Mouse (Mus musculus): ENCODE measurements around the gene Creb3l1. TPM values are rescaled to one million over a fixed set of nuclear protein-coding genes. Genes with fewer than 3 reads are reported as not detected.

The Creb3l1 gene
- 4.3 and 8.4 TPM in 2 replicates for total RNA-seq (2021)
- long read RNA-seq, partial matches to known transcripts = 0 of 1 reads
- long read RNA-seq, other reads (novel, unspliced or antisense) = 1 of 1 reads

DNA sequence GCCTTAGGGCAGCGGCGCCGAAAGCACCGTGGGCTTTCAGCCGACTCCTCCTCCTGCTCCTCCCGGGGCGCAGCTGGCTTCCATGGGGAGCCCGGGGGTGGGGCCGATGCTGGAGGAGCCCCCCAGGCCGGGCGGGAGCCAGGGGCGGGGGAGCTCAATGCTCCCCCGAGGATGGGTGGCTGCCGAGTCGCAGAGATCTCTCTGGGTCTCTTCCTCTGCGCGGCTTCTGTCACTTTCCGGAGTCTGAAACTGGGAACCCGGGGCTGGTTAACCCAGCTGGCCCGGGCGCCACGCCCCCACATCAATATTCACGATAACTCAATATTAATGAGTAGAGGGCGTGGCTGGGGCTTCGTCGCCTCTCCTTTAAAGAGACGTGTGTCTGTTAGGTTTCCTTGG is at the start of gene Creb3l1:
Gene Creb3l1 (minus strand): TSS at position 229 of the 399 bp plus-strand sequence.
- peak; percentile 80 for DNase-seq

DNA sequence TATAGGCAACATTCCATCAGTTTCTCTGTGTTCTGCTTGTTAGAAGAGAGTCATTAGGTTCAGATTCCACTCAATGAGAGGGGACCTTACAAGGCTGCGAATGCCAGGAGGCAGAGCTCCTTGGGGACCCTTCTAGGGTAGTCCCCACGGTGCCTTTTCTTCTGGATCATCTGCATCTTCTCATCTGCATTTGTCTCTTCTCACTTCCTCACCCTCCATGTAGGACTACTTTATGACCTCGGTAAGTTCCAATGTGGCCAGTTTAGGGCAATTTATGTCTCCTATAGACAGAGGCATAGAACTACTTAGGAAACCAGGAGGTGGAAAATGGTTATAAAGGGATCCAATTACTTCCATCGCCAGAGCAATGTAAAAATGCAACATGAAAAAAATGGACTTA is 46.8 kb upstream of the Creb3l1 start:
- DNase-seq = no peak

DNA sequence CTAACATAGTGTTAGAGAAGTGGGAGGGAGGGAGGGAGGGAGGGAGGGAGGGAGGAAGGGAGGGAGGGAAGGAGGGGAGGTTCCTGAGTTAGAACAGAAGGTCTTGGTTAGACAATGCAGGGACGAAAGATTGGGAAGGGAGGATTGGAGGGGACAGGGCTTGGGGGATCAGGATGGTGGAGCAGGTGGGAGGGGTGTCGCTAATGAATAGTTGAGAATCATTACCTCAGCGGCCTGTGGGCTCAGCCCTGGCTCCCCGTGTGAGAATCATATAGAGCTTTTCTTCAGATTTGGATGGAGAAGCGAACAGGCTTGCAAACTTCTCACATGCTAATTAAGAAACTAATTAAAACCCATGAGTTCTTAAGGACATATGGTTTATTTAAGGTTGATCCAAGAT is 45.3 kb upstream of the Creb3l1 start:
- DNase-seq = no peak

DNA sequence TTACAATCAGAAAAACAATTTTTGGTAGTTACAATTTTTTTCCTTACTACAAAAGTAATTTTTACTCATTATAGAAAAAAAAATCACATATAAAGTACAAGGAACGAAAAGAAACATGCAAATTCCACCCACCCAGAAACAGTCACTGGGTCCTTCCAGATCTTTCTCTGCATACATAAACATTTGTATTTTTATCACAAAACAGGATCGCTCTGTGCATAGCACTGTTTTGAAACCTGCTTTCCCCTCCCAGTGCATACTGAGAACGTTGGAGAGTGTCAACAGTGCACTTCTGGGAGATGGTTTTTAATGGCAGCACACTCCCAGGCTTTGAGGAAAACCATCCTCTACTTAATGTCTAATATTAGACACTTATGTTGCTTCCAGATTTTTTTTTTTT is 43.3 kb upstream of the Creb3l1 start:
- DNase-seq = no peak

DNA sequence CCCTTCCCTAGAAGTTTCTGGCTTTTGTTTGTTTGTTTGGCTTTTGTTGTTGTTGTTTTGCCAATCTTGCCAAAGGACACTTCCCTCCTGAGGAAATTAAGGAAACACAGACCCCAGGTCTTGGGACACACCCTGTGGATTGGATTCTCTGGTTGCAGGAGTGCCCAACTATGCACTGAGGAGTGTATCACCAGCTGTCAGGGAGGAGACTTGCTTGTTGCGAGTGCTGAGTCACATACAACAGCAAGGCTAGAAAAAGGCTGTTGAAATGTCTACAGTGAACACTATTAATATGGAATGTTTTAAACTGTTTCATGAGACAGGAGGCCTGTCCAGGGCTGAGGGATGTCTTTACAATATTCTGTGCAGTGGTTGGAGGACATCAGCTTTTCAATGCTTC is 42.6 kb upstream of the Creb3l1 start:
- DNase-seq = no peak

DNA sequence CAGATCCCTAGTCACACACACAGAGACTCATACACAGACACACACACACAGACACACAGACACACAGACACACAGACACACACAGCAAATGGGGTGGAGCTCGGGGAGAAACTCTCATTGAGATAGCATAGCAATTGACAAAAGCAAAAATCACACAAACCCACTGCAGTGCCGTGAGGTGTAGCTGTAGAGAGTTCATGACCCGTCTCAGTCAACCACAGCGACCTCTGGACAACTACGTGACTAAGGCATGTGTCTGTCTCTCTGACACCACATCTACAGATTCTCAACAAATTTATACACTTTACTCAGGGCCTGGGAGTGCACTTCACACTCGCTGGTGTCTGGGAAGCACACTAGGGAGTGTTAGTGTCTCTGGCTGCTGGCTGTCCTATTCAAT is 41.6 kb upstream of the Creb3l1 start:
- DNase-seq = no peak

DNA sequence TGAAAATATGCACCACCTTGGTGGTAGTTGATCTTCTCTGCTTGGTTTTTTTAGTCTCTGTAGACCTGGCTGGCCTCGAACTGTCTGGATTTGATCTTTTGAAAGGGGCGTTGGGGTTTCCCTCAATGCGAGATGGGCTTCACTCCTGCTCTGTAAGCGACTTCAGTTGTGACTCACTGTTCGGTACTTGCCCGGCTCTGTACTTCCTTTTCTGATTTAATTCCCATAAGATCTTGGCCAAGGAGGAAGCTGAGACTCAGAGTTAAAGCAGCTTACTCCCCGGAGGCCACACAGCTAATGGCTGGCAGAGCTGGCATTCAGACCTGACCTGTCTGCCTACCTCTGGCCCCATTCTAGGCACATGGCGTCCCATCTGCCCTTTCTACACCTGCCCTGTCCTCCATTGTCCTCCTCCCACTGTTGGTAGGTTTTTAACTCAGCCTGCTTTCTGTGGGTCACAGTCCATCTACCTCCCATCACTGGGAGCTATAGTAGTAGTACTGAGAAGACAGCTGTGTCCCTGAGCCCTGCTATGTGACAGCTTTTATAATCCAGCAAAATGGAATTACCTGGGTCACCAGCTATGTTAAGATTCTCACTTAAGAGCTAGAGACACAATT is 41.1 kb upstream of the Creb3l1 start:
- DNase-seq = no peak

DNA sequence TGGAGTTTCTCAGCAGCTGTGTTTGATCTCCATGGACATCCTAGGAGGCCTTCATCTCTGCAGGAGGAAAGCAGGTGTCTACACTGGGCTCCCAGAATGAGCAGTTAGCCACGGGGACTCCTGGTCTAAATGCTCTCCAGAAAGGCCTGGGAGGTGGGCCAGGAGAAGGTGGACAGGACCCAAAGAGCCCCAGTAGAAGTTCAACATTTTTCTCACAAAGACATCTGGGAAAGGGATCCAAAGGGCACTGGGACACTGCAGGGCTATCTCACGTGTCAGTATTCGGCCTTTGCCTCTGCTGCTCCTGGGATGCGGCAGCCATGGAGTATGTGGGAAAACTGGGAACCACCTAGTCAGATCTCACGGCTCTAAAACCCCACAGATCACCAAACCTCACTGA is 38.8 kb upstream of the Creb3l1 start:
- no peak for DNase-seq

DNA sequence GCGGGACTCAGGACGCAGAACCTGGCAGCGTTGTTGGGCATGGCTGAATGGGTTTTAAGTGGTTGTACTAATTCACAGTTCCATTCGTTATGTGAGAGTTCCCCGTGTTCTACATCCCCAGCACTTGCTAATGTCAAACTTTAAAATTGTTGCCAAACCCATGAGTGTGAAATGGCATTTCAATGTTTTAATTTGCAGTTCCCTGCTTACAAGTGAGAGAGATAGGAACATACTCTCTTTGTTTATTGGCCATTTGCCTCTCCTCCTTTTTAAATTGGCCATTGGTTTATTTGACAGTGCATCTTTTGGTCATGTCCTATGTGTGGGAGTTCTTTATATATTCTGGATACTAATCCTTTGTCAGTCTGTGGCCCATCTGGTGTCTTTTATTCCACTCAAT is 37.0 kb upstream of the Creb3l1 start:
- no peak for DNase-seq

DNA sequence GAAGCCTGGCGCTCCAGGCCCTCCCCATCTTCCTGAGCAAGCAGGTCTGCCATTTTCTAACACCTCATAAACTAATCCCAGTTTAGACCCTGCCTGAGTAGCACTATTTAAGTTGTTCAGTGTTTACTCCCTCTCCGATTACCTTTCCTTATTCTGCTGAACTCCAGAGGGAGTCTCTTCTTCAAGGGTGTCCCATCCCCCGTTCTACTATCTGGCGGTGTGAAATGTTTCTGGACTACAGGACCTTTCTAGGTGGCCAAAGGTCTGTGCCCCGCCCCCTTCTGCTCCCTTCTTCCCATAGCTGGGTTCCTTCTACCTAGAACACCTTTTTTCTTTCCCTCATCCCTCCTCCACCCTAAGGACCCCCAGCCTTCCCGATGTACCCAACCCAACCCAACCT is 36.0 kb upstream of the Creb3l1 start:
- no peak for DNase-seq

DNA sequence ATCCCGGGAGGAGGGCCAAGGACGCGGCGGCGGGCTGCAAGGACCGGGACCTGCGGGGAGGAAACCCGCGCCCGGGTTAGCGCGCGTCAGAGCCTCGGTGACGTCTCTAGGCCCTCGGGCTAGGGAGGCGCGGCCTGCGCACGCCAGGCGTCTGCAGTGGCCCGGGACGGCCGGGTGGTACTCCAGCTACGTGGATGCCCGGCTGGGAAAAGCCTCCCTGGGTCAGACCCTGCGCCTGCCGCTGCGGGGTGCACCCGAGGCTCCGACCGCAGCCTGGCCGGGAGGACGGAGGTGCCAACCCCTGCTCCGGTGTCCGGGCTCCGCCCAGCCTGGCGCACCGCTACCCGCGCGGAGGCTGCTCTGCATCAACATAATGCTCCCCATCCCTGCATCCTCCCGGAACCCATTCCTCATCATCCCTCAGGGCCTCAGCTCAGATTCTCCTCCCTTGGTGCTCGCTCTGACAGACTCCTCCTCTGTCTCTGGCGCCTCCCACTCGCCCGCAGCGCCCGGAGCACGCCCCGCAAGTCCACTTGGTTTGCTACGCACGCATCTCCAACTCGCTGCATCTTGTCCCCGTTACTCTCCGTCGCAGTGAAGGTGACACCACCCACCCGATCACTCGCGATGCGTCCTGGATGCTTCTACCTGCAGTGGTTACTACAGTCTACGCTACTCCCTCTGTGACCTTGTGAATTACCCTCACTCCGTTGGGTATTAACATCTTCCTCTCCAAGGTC is 35.3 kb upstream of the Creb3l1 start:
- DNase-seq = peak; percentile 78

DNA sequence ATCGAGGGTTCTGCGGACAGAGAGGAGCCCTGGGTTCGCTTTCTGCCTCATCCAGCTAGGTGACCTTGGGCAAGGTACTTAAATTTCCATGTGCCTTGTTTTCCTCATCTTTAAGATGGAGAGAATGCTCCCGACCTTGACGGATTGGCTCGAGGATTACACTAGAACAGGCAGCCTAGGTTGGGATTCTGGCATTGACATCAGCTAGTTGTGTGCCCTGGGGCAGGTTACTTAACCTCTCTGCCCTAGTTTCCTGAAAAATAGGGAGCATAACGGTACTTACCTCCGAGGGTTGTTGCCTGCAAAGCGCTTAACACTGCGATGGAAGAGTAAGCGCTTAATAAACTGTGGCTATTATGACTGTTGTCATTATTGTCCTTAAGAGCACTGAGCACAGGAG is 34.6 kb upstream of the Creb3l1 start:
- no peak for DNase-seq

DNA sequence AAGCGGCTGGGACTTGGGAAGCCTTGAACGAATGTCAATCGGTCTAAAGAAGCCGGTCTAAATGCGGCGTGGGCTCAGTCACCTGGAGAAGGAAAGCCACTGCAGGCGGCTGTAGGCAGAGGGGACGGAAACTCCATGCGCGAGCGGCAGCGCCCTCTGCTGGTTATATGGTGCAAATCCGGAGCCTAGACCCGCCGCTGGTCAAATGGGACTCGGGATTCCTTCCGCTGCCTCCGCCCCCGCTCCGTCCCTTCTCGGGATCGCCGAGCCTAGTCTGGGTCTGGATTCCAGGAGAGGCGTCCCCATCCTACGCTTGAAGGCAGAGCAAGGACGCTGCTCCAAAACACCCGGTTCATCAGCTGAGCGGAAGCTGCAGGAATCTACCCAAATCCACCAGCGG is 34.2 kb upstream of the Creb3l1 start:
- DNase-seq = peak; percentile 94

DNA sequence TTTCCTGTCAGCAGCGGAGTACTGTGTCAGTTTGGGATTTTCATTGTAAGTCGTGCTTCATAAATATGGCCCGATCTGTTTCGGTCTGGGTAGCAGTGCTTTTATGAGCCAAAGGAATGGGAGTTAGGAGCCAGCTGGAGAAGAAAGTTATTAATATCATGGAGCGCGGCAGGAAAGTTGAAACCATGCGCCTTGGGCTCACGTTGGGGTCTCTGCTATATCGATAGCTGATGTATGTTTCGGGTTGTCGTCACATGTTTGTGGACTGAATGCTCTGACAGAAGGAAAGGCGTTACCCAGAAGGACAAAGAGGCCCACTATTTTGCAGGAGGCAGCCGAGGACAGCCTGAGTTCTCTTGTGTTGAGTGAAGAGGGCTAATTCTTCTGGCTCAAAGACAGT is 32.5 kb upstream of the Creb3l1 start:
- DNase-seq = no peak

DNA sequence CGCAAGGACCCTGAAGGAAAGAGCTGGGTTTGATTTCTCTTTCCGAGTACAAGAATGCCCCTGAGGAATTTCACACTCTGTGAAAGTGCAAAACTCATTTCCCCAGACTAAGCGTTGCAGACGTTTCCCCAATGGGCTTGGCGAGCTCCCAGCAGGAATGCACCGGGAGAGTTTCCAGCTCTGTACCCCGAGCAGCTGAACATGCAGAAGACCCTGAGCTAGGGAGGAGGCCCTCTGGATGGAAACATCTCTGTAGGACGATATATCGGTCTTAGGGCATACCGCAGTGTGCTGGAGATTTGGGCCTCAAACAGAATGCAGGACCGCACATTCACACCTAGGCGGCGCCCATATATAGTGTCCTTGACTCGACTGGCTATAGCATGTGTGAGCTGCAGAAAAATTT is 31.5 kb upstream of the Creb3l1 start:
- peak; percentile 60 for DNase-seq

DNA sequence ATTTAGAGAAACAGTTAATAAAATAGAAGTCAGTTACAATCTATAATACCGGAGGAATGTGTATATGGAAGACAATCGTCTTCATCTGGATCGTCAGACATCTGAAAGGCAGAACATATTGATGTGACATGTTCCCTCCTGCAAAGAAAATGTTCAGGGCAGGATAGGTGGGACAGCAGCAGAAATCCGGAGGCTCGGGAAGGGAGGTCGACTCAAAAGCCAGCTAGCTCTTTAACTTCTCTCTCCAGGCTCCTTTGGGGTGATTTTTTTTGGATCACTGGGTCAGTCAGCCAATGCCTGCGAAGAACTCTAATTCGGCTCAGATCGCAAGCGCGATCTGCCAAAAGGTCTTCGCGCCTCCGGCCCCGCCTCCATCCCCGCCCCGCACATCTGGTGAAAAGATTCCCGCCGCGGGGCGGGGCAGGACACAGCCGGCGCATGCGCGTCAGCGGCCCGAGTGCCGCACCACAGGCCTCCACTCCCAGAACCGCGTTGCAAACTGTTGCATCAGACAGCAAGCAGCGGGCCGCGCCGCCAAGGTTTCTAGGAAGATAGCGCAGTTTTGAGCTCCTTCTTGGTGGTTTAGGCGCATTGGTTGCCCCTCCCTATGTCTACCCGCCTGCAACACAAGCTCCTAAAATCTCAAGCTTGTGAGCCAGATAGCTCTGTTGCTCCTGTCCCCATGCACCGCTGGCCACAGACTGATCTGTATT is 31.0 kb upstream of the Creb3l1 start:
- DNase-seq = peak; percentile 93

DNA sequence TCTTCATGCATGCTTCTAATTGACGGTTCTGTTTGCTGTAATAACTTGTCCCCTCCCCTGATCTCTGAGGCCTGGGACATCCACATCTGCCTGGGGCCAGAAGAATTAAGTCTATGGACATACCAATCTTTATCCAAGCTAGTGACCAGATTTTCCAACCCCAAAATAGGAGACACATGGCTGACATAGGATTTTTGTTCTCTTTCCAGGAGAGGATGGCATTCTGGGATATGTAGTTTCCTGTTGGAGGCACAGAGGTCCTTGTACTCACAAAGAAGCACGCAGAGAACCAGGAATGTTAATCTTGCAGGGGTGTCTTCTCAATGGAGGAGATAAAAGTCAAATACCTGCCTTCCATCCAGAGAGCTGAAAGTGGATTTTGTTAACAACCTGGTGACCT is 28.5 kb upstream of the Creb3l1 start:
- DNase-seq = no peak

DNA sequence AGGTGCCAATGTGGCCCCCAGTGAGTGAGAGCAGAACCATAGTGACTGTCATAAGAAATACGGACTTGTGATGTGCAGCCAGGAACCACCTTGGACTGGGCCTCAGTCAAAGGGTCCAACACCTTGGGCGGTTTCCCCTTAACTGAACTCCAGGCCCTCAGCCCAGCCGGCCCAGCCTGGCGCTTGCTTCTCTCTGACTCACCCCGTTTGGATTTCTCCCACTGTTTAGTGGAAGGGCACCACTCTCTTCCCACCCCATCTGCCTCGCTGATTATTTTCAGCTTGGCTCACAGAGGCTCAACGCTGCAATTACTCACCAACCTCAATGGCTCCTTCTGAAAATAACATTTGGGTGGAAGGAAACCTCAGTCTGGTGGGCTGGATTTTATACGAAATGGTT is 27.9 kb upstream of the Creb3l1 start:
- peak; percentile 42 for DNase-seq

DNA sequence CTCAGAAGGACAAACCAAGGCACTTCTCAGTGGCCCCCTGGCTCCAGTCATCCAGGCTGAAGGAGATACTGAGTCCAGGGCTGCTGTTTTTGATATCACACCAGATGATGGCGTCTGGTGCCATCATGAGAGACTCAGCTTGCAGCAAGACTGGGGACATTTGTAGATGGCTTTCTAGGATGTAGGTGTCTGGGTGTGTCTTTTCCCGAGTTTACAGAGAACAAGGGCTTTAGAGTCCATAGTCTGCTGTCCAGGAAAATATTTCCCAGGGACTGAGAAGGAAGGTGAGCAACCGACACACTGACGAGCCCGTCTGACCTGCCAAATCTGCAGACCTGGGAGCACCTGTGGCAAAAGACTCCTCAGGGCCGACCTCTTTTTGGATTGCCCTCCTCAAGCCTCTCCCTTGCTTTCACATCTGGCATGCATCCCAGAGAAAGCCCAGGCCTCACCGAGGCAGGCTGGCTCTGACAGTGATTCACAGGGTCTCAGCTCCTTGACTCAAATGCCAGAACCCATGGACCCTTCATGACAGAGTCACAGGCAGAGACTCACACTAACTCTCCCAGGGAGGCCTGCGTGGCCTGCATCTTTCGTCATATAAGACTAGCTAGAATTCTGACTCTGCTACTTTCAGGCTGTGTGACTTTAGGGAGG is 23.9 kb upstream of the Creb3l1 start:
- DNase-seq = no peak

DNA sequence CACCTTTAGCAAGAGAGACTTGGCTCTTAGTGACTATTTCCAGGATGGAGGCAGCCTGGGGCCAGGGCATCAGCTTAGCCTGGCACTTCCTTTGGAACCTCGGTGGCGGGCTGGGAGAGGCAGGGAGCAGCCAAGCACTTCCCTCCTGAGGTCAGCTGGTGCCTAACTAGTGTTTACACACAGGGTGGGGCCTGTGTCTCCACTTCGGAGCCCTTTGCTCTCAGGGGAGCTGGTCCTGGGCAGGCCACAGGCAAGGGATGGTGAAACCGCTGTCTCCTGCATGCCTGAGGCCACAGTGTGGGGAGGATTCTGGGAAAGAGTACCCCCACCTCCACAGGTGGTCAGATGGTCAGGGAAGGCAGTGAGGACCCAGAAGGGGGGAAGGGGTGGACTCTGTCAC is 23.3 kb upstream of the Creb3l1 start:
- DNase-seq = no peak

DNA sequence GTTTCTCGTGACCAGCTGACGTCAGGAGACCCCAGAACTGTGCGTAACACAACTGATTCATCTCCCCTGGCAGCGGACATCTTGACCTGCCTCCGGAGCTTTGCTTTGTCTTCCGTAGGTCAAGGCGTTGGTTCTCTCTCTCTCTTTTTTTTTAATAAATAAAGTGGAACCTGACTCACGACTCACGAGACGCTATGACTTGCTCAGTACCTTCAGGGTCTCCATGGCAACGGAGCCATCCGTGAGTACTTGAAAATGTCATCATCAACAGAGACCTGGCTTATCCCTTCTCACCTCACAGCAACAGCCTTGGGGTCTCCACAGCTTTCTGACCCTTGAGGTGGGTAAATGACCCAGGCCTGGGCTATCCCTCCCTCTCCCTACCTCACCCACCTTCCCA is 19.0 kb upstream of the Creb3l1 start:
- no peak for DNase-seq

DNA sequence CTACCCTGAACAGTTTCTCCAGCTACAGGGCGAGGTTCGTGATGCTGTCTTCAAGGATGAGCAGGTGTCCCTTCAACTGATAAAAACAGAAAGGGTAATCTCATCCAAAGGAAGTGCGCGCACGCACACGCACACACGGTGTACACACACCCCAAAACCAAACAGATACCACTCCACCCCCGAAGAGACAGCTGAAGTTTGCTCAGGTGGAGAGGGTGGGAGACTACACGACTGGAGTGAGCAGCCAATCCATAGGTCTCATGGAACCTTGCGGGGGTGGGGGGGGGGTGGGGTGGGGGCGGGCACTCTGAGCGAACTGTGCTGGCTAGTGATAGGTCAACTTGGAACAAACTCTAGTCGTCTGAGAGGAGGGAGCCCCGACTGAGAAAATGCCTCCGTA is 17.2 kb upstream of the Creb3l1 start:
- no peak for DNase-seq

DNA sequence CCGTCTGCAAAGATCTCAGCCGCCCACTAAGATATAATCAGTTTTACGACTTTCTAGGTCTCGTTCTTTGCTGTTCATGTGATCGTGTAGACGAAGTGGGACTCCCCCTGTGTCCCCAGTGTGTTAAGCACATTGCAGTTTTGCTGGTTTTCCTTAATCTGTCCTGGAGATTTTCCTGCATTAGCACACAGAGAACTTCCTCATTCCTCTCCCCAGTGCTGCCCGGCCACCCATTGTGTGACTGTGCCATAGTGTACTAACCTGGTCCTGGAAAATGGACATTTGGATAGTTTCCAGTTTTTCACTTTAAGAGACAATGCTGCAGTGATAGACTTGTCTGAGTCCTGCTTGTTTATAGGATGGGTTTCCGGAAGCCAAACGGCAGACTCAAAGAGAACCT is 10.0 kb upstream of the Creb3l1 start:
- DNase-seq = no peak

Measured in adrenal gland, postnatal 25 days (tissue).